Mouse (Mus musculus) layer of hippocampus, adult 11-12 months (tissue): Measurements from ENCODE around the gene Cox15.

Experiments
- DNase-seq: peaks from one replicate; pipeline ENCODE4 v3.0.0; 2022; ENCODE audit warnings: low spot score

Cox15 gene

DNA sequence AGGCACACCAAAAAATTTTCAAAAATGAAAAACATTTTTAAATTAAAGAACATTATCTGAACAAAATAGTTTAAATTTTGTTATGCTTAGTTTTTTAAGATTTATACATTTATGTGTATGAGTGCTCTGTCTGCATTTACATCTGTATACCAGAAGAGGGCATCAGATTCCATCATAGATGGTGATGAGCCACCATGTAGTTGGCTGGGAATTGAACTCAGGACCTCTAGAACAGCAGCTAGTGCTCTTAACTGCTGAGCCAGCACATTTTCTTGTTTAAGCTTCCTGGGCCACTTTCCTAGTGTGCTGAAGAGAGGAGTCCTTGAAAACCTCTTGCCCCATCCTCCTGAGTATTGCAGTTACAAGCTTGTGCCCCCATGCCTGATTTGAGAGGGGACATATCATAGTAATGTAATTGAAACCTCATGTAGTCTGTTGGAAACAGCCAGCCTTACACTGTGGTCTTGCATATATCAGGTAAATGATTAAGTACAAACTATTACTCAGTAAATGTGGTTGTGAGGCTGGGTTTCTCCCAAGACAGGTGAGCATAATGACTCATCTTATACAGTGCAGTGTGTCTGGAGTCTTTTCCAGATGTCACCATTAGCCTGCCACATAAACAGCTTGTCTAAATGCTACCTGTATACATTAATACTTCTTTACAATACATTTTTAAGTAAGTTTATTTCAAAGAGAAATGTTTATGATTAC, 8.9 kb upstream of the Cox15 start:
- no peak for DNase-seq

DNA sequence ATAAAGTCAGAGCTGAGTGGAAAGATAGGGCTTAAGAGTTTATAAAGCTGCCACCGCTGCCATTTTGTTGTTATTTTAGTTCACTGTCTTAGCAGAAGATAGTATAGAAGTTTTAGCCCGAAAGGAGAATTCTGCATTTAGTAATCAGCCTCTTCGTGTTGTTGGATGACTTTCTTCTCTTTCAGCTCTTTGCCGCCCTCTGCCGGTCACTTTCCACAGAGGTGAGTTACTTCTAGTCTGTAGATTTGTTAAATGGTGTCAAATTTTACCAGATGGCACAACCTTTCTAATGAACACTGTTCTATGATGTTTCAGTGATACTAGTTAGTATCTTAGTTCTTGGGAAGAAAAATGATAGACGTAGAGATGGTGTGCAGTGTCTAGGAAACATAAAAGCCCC, 7.7 kb upstream of the Cox15 start:
- peak; percentile 76 for DNase-seq

DNA sequence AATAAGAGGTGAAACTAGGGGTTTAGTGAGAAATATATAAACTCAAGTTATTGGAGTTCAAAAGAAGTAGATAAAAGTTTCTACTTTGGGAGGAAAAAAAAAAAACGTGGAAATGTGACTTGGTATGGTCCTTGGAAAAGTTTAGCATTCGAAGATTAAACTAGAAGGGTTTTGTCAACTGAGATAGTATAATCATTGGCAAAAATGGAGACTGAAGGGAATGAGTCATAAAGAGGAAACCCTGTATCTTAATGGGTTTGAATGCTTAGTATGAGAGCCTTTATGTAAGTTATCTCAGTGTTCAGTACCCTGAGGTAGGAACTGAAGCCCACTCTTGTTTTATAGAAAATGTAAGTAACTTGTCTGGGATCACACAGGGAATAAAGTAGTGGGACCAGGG, 2.1 kb upstream of the Cox15 start:
- DNase-seq, result no peak

DNA sequence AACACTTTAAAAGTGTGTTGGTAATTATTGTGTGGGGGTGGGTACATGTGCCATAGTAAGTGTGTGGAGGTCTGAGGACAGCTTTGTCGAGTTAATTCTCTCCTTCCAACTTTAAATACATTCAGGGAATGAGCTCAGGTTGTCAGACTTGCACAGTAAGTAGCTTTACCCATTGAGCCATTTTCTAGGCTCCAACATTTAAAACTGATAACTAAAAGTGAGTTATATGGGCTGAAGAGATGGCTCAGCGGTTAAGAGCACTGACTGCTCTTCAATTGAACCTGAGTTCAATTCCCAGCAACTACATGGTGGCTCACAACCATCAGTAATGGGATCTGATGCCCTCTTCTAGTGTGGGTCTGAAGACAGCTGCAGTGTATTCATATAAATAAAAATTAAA, 1.4 kb upstream of the Cox15 start:
- no peak for DNase-seq

DNA sequence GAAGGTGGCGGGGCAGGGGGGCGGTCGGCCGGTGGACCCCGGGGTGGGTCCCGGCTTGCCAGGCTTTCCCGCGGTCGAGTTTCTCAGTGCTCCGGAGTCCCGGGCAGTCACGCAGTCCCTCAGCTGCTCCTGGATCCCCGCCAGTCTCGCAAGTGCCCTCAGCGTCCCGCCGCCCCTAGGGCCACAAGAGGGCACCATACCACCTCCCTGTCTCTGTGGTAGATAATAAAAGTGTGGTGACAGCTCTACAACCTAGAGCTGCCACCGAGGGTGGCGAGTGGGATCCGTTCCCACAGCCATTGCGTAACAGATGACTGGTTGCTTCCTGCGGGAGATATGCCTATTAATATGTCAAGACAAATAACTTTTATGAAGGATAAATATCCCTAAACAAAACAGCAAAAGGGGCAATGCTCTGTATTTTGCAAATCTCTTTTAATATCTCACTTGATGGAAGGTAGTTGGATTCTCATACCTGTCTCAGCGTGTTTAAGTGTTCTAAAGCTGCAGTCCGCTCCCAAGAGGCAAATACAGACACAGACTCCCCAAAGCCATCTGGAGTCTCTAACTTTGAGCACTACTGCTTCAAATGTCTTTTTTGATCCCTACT, 531 bp upstream of the Cox15 start:
- DNase-seq, result peak; percentile 92

DNA sequence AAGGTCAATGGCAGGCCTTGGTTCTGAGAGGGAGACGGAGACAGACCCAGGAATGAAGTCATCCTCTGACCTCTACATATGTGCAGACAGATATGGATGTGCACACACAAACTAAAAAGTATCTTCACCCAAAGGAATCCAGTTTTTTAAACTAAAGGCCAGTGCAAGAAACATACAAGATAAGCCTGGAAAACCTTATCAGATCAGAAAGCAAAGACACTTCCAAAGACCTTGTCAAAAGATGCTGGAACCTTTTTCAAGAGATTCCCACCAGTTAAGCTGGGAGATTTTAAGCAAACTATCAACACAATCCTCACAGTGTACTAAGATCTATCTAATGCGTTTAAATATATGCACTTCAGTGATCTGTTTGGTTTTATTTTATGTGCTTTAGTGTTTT, 2.8 kb downstream of the Cox15 start:
- DNase-seq, result no peak

DNA sequence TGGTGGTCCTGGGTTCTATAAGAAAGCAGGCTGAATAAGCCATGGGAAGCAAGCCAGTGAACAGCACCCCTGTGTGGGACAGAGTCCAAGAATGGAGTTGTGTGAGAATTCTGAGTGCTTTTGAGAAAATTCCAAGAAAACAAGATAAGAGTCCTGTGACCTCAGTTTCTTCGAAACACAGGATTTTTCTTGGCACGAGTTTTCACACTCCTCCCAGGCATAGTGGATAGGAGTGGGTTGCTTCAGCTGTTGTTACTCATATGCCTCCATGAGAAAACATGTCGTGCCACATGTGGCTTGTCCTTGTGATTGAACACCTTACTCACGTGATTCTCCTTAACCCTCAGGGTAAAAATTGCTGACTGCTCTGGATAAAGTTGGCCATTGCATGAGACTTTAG, 4.9 kb downstream of the Cox15 start:
- no peak for DNase-seq

DNA sequence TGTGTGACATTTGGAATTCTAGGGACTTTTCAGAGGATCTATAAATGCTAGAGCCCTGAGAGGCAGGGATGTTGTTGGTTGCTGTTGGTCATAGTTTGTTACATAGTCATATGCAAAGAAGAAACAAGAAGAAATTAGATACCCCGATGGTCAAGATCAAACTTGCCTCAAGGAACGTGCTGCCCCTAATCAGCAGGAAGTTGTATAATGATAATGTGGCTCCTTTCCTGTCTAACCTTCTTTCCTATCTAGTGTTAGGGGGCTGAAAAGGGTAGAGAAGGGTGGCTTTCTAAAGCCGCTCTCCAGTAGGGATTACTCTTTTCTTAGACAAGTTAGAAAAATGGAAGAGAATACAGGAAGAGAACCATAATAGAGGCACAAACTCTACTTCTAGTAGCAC, 7.1 kb downstream of the Cox15 start:
- DNase-seq, result no peak

DNA sequence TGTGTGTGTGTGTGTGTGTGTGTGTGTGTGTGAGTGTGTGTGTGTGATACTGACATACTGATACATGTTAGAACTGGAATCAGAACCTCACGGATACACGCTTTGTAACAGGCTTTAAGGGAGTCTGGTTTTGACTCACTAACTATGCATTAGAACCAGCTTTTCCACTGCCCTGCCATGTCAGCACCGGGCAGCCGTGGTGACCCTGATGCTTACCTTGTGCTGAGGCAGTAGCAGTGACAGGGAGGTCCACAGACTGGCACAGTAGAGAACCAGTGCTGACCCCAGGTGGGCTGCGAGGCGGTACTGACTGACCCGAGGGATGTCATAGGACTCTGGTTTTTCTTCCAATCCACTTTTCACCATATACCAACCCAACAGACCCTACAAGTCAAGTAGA, 9.4 kb downstream of the Cox15 start:
- DNase-seq, result no peak

DNA sequence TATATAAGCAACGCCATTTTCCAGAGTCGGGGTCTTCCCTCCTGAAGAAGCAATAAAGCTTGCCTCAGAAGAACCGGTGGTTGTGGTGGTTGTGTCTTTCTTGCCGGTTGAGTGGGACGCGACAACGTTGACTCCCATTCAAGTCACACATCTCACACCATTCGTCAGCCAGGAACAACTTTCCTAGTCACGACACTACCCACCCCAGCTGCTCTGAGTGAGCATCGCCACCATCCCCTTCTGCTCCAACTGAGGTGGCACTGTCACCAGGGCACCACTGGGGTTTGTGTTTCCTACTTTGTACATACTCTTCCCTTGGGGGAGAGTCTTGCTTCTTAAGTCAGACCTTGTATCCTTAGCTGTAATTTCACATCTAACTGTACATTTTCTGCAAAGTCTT, 14.4 kb downstream of the Cox15 start:
- DNase-seq, result no peak

DNA sequence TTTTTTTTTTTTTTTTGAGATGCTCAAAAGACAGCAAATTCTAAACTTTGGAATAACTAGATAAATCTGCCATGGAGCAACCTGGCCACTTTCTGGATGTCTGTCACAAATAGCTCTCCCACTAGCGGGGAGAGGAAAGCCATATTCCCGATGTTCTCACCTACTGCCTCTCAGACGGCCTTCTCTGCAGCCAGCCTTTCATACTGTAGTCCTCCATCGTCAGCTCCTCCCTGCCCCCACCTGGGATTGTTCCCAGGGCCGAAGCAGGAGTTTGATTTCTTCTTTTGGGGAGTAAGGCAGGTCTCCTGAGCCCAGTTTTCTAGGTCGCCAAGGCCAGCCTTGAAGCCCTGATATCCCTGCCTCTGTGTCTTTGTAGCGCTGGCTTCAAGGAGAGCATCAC, 21.6 kb downstream of the Cox15 start:
- no peak for DNase-seq

DNA sequence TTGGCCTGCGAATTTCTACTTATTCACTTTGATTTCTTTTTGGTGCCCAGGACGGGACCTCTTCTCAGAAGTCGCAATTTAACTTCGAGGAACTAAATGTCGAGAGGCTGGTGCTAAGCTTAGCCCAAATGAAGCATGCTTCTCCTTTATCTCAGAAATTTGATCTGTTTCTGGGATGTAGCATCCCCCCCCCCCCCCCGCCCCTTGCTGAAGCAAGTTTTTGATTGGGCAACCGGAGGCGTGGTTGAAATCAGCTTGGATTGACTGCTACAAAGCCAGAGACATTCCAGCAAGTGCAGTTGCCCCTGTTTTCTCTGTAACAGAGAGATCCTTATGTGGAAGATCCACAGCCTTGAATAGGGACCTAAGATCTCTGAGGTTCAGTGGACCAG, 22.8 kb downstream of the Cox15 start:
- no peak for DNase-seq

DNA sequence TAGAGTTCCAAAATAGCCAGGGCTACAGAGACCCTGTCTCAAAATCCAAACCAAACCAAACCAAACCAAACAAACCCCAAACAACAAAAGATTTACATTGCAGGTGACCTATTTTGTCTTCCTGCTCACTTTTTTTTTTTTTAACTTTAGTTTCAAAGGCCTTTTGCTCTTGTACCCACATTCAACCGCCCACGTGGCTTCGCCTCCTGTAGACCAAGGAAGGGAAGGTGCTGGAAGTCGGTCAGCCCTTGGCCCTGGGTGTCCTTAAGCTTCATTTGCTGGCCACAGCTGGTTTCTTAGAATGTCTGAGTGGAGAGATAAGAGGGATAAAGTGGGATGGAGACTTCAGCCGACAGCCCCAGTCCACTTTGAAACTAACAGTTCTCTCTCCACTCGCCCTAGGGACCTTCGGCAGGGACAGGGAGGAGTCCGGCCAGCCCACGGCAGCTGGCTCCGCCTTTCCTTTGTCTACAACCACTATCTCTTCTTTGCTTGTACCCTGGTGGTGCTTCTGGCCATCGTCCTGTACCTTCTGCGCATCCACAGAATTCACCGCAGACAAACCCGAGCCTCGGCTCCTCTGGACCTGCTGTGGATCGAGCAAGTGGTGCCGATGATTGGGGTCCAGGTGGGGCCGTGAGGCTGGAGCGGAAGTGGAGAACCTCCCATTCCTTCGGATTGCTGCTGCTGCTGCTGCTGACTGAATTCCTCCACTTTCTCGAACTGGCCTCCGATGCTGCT, 23.3 kb downstream of the Cox15 start:
- DNase-seq, result no peak

DNA sequence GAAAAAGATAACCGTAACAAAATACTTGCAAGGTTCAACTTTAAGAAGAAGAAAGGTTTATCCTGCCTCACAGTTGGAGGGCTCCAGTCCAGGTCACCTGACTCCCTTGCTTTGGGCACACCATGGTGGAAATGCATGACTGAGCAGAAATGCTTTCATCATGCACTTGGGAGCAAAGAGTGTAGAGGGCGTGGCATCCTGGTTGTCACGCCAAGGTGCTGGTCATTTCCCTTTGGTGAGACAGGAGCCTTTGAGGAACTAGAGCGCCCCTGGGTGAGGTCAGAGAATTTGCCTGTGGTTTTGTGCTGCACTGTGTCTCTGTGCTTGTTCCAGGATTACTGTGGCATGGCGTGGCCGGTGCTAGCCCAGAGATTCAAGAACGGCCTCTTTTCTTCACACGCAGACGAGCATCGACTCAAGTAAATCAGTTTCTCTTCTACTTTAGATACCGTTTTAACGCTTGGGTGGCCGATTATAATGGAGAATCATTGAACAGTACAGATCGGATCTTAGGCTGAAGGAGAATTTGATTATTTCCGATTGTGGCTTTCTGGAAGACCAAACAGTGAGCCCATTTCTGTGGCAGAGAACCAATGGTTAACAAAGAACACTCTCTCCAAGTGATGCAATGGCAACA, 26.2 kb downstream of the Cox15 start:
- no peak for DNase-seq

DNA sequence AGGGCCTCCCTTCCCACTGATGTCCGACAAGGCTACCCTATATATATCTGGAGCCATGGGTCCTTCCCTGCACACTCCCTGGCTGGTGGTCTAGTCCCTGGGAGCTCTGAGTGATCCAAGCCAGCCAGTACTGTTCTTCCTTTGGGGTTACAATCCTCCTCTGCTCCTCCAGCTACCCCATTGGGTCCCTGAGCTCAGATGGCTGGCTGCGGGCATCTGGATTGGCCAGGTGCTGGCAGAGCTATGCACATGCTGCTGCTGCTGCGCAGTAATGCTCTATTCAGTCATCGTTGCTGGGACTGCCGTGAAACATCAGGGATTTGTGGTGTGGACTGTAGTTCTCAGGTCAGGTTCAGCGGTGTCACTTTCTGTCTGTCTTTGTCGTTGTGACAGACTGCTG, 28.0 kb downstream of the Cox15 start:
- no peak for DNase-seq

DNA sequence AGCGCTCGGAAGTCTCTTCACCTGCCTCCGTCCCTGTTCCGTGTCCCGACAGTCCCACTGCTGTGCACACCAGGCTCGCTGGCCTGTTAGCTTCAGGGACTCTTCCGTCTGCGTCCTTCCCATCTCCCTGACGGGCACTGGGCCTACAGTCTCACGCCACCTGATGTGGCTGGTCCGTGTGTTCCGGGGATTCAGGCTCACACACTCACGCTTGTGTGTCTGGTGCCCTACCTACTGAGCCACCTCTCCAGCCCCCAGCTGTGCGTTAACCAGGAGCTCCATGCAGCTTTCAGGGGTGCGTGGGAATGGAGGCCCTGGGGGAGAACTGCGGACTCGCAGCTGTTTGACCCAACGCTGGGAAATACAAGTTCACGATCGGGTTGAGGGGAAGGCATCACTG, 28.6 kb downstream of the Cox15 start:
- no peak for DNase-seq

DNA sequence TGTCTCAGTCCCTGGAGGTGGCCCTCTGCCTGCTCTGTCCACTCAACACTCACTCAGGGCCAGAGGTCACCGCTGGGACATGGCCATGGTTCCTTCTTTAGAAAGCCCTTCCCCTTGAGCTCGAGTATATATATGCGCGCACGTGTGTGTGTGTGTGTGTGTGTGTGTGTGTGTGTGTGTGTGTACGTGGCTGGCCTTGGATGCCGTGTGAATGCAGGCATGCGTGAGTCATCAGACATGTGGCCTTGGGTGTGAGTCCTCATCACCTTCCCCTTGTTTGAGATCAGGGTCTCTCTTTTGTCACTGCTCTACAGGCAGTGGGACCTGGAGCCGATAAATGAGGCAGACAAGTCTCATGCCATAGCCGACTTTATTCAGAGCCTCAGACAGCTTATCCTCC, 29.3 kb downstream of the Cox15 start:
- DNase-seq, result no peak

DNA sequence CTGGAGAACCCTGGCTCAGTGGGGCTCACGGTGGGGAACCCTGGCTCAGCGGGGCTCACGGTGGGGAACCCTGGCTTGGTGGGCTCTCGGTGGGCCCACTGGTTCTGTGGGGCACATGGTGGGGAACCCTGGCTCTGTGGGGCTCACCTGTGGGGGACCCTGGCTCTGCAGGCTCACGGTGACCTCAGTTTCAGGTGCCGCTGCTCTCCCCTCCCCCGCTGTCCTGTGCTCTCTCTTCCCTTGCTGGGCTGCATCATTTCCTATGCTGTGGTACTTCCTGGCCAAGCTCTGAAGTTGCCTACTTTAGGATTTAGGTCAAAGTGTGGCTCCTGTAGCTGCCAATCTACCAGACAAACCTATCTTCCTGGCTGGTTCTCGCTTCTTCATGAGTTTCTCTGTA, 29.9 kb downstream of the Cox15 start:
- no peak for DNase-seq

DNA sequence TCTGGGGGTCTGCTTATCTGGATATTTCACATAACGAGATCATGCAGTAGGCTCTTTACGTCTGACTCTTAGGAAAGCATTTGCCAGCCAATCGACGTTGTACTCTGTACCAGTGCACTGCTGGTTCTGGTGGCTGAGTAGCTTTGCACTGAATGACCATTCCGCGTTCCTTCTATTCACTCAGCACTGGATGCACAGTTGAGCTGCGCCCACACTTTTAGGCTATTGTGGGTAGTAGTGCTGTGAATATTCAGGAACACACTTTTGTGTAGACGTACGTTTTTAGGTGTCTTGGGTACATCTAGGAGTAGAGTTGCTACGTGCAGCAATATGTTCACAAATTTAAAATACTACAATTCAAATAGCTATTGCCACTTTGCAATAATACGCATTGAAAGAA, 32.7 kb downstream of the Cox15 start:
- no peak for DNase-seq

DNA sequence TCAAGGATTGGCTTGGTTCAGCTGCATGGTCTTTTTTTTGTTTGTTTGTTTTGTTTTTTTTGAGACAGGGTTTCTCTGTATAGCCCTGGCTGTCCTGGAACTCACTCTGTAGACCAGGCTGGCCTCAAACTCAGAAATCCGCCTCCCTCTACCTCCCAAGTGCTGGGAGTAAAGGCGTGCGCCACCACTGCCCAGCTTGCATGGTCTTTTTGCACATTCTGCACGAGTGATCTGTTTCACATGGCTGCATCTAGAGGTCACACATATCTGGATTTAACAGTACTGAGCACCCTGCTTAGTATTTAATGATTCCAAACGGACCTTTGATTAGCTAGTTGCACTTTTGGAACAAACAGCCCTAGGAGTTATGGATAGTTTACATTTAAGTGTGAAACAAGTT, 40.8 kb downstream of the Cox15 start:
- no peak for DNase-seq

DNA sequence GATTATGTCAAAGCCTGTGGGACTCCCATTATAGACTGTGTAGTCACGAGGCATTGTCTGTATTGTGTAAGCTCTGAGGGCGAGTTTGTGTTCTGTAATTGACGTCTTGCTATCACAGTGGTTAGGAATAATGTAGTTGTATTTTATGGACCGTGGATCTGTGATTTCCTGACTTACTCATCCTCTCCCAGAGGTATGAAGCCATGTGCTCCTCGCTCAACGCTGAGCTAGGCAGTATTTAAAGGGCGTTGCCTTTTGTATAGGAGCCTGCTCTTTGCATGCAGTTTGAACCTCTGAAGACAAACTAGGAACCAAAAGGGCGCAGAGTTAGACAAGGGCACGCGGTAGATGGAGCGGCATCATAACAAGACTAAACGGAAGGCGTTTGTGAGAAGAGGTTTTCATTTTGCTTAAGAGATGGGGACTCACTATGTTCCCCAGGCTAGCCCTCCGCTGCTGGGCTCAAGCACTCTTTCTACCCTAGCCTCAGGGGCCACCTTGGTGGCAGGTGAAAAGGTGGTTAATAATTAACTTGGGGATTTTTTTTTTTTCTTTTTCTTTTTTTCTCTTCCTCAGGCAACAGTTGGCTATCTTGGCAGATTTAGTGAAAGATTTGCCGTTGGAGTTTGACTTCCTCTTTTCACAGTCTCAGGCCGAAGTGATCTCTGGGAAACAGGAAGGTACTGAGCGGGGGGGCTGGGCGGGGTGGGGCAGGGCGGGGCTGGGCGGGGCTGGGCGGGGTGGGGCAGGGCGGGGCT, 41.5 kb downstream of the Cox15 start:
- DNase-seq, result no peak

DNA sequence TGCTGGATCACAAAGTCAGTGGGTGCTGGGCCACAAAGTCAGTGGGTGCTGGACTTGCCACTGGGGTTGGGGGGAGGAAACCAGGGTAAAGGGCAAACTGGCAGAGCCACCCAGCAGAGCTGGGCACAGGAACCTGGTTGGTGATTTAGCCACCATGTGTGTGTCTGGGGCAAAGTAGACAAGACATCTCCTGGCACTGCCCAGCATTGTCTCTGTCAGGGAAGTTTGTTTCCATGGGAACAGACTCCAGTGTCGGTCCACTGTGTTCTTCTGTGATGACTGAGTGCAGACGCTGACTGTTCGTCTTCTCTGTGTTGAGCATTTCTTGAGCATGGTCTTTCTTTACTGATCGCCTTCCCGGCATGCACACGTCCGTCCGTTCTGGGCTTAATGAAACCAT, 43.5 kb downstream of the Cox15 start:
- no peak for DNase-seq
